Mouse (Mus musculus): ENCODE data around the gene Pcnp.

Gene Pcnp

DNA sequence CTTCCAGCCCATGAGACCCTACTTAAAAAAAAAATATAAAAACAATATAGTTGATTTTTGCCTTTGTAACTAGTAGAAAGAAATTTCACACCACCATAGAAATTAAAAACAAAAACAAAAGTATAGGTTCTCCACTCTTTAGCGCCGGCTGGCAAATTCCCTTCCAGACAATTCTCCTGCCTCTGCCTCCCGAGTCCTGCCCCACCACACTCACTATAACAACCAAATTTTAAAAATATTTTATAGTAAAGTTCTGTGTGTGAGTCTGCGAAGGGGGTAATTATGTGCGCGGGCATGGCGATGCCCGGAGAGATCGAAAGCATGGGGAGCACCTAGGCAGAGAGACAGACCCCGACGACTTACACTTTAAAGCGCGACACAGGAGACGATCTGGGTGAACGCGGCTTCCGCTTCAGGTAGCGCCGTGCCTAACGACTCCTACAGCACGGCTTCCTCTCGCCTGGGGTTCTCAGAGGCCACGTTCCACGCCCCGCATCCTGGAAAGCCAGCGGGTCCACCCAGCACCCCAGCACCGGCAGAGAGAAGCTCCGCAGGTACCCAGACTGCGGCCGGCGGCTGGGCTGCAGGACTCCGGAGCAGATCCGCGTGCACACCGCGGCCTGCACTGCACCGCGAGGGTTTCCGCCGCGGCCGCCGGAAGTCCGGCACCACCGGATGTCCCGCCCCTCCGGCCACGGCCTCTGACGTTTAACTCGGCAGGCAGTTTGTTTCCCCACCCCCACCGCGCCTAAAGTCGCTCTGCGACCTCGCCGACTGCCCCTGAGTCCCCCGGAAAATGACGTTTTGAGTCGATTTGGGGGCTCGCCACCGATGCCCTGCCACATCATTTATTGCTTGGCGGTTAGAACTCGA, 7.8 kb upstream of the Pcnp start, which contains the start of gene Trmt10c:
Gene Trmt10c, minus strand, starts transcription at position 682 of the 873 bp plus-strand sequence.
- DNase-seq (ENCODE audit: extremely low spot score, low read depth, low spot score) = peak; percentile 64

DNA sequence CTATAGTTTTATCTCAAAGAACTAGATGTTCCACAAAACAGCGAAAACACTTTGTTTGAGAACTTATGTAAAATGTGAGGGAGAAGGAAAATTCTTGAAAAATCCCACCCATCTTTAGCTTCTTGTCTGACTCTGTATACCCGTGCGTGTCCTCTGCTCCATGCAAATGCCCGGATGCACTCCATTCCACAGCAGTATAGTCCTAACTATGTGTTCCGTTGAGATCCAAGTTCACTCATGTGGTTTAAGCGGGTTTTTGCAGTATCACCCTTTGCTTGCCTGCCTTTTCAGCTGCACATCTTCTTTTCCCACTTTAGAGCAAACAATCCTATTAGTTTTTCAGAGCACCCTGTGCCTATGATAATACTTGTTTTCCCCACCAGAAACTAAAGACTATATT, 7.0 kb upstream of the Pcnp start:
- DNase-seq (ENCODE audit: extremely low spot score, low read depth, low spot score) = no peak

DNA sequence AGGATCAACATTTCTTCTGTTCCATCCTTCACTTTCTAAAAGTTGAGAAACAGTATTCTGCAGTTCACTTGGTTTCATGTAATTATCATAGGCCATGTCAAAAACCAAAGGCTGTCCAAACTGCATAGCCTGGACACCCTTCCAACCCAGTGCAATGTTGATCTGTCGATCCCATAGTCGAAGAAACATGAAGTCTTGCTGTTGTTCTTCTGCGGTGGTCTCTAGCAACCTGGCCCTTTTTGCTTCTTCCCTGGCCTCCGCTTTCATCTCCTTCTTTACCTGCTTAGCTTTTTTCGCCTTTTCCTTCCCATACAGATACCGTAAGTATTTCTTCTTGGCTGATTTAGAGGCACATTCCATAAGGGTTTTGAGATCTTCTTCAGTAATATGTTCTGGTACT, 5.0 kb upstream of the Pcnp start:
- DNase-seq (ENCODE audit: extremely low spot score, low read depth, low spot score) = no peak

DNA sequence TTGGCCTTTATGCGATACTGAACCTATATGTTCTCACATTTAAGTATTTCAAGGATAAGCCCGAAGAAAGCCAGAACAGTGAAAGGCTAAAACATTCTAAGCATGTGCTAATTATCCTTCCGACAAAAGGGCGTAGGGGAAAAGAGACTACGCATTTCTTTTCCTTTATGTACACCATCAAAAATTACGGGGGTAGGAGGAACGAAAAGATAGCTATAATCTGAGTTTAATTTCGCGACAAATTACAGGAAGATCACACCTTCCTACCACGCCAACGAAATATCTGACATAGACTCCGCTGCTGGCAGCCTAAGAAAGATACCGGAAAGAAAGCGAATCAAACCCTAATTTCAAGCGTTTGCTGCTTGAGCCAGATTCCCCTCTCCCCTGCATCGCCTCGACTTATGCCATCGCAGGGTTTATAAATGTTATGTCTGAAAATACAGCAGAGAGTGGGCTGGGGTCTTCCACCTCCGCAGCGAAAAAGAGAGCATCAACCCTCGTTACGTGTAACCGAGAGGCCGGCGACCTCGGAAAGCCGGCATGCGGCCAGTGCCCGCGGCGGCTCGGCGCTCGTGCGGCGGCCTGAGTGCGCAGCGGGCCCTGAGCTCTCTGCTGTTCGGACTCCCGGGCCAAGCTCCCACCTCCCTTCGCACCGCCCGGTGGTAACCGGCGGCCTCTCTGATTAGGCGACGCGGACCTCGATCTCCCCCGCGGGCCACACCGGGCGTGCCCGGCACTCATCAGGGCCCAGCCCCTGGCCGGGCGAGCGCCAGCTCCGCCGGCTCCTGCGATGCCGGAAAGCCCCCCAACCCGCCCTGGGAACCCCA, 602 bp downstream of the Pcnp start:
- no peak for DNase-seq (ENCODE audit: extremely low spot score, low read depth, low spot score)

DNA sequence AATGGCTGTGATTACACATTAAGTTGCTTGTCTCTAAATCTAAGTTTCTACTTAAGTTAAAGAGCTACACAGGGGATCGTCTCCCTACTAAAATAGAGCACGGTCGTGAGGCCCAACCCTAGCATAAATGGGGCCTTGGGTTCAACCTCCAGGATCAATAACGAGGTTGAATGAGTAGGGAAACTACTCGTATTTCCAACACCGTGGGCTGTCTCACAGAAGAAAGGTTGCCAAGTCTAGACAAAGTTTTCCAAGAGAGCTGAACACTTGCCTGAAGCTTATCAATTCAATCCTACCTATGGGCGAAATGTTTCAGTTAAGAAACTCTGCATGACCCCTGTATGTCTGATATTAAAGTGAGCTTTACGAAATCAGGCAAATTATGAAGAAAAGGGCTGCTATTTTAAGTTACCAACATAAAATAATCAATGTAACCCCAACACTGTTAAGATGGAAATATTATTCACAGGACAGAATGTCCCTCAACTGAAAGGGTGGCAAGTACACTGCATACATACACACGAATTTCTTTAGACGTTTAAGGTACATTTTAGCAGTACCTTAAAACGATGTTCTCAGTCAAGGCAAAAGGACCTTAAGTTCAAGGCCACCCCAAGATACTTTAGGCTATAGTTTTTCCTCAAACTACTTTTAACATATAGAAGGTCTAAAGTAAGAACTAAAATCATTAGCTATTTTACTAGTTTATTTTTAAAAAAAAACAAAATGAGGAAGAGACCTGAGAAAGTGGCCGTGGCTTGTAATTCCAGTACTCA, 1.5 kb downstream of the Pcnp start:
- DNase-seq (ENCODE audit: extremely low spot score, low read depth, low spot score) = no peak

DNA sequence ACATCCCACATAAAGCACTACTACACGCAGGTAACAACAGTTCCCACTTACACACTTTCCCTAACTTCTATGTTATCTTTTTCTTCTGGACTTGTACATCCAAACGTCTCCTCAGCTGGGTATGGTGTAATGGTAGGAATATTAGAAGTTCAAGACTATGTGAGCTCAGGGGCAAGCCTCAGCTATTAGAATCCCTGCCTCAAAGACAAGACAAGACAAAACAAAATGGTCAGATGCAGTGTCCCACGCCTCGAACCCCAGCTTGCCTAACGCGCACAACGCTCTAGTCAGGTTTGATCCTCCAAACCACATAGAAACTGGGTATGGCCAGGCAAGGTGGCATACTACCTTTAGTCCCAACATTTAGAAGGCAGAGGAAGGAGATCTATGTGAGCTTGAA, 9.9 kb downstream of the Pcnp start:
- DNase-seq (ENCODE audit: extremely low spot score, low read depth, low spot score) = no peak

DNA sequence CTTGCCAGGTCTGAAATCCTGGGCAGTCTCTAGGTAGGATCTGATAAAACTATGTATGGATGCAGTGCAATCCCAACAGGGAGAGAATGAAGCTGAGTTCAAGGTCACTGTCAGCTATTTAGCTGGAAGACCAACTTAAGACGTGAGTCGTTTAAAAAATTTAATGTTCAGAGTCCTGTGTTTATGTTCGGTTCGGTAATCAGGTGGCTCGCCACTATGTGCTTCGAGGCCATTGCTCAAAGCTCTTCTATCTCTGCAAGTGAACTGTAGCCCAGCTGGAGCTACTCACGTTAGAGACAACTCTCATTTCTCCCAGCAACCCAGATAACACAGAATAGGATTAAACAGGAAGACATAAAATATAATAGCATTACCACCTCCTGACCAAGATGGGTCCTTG, 15.5 kb downstream of the Pcnp start:
- no peak for DNase-seq (ENCODE audit: extremely low spot score, low read depth, low spot score)

DNA sequence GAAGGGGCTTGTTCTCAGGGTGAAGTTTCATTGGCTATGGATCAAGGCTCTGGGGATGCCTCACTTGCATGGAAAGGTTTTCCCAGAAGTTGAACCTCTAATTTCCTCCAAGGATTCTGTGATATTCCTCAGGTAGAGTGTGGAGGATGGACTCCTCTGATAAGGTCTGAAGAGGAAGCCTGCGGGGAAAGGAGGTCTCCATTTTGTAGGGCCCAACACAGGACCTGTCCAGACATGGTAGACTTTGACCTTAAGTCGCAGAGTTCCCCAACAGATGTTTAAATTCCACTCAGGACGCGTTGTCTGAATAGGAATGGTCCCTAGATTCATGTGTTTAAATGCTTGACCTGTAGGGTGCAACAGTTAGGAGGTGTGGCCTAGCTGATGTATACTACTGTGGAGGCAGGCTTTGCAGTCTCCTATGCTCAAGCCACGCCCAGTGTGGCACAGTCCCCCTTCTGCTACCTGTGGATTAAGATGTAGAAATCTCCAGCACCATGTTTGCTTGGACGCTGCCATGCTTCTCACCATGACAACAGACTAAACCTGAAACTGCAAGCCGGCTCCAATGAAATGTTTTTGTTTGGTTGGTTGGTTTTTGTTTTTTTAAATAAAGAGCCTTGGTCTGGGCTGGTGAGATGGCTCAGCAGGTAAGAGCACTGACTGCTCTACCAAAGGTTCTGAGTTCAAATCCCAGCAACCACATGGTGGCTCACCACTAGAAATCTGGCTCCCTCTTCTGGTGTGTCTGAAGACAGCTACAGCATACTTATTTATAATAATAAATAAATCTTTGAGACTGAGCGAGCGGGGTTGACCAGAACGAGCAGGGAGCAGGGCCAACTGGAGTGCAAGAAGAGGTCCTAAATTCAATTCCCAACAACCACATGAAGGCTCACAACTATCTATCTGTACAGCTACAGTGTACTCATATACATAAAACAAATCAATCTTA, 16.5 kb downstream of the Pcnp start:
- no peak for DNase-seq (ENCODE audit: extremely low spot score, low read depth, low spot score)

DNA sequence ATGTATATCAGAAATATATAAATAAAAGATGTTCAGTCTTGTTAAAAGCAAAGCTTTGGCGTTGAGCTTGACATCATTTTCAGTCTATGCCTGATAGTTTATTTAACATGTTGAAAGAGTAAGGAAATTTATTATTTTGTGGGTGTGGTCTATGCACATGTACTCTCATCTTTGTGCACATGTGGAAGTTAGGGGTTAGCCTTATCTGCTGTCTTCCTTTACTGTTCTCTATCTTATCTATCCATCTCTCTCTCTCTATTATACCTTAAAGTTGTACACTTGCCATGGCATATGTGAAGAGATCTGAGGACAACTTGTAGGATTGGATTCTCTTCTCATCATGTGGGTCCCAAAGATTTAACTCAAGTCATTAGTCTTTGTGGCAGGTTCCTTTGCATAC, 20.7 kb downstream of the Pcnp start:
- DNase-seq (ENCODE audit: extremely low spot score, low read depth, low spot score) = no peak

DNA sequence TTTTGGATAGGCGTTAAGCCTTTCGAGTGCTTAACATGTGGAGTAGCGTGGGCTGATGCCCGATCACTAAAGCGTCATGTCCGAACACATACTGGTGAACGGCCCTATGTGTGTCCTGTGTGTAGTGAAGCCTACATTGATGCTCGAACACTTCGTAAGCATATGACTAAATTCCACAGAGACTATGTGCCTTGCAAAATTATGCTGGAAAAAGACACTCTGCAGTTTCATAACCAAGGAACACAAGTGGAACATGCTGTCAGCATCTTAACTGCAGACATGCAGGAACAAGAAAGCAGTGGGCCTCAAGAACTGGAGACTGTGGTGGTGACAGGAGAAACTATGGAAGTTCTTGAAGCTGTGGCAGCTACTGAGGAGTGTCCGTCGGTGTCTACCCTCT, 22.7 kb downstream of the Pcnp start:
- no peak for DNase-seq (ENCODE audit: extremely low spot score, low read depth, low spot score)

DNA sequence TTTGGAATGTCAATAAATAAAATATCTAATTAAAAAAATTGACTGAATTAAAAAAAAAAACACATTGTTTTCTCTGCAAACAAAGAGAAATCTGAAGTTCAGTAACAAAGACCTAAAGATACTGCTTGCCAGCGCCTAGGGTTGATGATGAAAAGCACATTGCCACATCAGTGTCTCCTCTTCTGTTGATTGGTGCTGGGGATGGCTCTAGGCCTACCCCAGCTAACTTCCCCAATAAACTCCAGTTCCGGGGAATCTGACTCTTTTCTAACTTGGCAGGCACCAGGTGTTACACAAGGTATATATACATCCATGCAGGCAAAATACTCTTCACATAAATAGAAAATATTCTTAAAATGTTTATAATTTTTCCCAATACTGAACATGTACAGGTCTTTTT, 35.3 kb downstream of the Pcnp start:
- DNase-seq (ENCODE audit: extremely low spot score, low read depth, low spot score) = no peak

DNA sequence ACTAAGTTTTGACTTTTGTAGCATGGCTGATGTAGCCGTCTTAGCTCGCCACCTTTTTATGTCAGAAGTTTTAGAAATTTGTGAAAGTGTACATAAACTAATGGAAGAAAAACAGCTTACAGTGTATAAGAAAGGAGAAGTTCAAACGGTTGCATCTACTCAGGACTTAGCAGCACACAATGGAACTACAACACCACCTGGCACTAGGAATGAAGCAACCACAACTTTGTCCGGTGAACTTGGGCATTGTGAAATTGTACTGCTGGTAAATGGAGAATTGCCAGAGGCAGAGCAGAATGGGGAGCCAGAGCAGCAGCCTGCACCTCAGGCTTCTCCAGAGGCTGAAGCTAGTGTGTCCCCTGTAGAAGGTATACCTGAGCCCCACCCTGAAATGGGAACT, 39.2 kb downstream of the Pcnp start:
- DNase-seq (ENCODE audit: extremely low spot score, low read depth, low spot score) = no peak

DNA sequence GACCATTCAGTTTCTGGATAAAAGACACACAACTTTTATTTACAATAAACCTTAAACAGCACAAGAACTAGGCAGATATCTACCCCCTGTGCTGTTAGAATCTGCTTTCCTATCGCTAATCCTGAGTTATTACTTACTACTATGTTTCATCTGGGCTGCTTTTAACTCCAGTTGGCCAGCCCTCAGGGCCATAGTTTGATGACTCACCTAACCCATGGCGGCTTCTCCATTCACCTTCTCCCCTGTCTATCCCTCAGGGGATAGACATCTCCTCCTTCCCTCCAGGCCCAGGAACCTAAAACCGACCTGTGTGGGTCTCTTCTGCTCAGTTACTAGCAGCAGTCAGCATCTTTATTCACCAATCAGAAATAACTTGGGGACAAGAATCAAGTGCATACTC, 43.5 kb downstream of the Pcnp start:
- no peak for DNase-seq (ENCODE audit: extremely low spot score, low read depth, low spot score)

DNA sequence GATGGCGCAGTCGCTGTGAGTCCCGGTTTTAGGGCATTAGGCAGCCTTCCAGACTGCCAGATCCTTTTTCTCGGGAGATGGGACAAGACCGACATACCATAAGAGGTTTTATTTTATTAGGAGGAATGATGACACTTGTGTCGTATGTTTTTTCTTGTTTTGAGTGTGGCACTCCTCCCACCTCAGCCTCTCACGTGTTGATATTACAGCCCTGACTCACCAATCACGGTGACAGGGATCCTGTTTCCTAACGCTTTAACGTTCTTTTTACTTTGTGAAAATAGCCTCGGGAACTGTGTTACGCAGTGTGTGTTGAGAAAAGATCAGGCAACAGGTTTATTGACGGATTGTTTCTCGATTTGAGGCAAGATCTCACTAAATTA, 54.6 kb downstream of the Pcnp start:
- no peak for DNase-seq (ENCODE audit: extremely low spot score, low read depth, low spot score)

DNA sequence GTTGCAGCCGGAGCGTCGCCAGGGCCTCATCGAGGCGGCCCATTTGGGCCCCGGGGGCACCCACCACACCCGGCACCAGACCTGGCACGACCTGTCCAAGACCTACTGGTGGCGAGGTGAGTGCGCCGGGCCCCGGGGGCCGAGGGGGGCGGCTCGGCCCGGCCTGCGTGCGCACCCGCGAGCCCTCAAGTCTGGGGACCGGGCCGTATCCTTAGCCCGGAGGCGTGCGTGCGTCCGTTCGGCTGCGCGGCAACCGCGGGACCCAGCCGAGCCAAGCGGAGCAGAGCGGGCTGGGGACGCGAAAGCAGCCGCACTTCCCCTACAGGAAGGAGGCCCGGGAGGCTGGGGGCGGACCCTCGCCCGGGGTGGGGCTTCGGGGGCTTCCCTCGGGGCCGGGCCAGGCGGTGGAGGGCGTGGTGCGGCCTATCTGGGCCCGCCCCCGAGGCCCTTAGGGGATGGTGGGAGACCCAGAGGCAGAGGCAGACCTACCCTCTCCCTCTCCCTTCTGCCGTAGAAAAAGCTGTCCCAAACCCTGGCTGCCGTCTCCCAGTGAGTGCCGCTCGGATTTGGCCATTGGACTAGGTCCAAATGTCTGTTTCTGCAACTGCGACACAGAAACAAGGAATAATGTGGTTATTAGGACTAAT, 55.2 kb downstream of the Pcnp start:
- DNase-seq (ENCODE audit: extremely low spot score, low read depth, low spot score) = no peak

DNA sequence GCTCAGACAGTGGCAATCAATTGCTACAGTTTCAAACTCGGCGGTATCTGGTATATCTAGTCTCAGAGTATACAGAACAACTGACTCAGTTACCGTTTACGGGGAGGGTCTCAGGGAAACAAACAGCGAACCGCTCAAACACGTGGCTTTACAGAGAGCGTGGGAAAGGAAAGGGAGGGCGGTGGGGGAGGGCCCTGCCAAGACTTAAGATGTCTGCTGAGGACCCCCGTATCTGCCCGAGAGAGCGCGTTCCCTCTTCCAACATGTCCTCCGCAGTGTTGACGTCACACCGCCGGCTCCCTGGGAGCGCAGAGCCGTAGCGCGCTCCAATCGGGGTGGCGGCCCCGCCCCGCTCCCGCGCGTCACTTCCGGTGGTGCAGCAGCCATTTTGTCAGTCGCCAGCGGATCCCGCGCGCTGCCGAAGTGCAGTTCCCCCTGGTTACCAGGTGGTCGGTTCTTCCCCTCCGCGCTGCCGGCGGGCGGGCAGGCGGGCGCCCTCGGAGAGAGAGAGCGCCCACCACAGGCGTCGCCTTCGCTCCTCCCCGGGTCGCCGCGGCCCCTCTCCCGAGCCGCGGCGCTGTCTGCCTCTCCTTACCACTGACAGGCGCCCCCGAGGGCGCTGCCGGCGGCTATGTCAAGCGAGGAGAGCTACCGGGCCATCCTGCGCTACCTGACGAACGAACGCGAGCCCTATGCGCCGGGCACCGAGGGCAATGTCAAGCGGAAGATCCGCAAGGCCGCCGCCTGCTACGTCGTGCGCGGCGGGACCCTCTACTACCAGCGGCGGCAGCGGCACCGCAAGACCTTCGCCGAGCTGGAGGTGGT, 55.9 kb downstream of the Pcnp start, which contains the start of gene Zbtb11:
Gene Zbtb11, plus strand, starts transcription at position 453 of the 825 bp plus-strand sequence.
- peak; percentile 91 for DNase-seq (ENCODE audit: extremely low spot score, low read depth, low spot score)

DNA sequence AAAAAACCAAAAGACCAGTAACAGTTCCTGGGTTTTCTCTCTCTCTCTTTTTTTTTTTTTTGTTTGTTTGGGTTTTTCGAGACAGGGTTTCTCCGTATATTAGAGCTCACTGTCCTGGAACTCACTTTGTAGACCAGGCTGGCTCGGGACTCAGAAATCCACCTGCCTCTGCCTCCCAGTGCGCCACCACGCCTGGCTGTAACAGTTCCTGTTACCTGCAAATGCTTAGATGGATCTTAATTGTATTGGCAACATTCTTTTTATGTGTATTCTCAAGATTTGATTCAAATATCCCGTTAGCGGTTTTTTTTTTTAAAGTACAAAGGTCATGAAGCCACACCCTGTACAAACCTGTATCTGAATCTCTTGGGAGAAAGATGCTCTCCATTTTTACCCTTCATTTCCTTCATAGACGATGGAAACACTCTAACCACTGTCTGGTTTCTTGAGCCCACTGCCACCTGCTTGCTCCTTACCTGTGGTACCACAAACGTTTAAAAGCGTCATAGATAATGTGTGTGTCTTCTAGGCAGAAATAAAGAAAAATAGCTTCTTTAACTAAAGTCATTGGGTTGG, 56.8 kb downstream of the Pcnp start:
- no peak for DNase-seq (ENCODE audit: extremely low spot score, low read depth, low spot score)

All from hindlimb bud, embryonic 11.5 days (tissue).